Mouse (Mus musculus) liver, postnatal 0 days (tissue): ENCODE data around the gene Adgre4. TPM values are rescaled to one million over a fixed set of nuclear protein-coding genes. Genes with fewer than 3 reads are reported as not detected.

Experiments used
- ATAC-seq: fragments of 200-750 bp; cut with Nextera tagmentation; 2 replicates; pipeline ENCODE4 v1.8.0; 2017; ENCODE audit warnings: mild to moderate bottlenecking, moderate library complexity
- DNase-seq: peaks from one replicate; pipeline ENCODE4 v3.0.0-alpha.2; 2016
- H3K27ac ChIP-seq: fragments of 300-500 bp; sonication (generic); 2 replicates; pipeline ENCODE4 v1.5.1; 2014; ENCODE audit warnings: antibody characterized with exemption, moderate library complexity, mild to moderate bottlenecking, low read depth
- H3K27me3 ChIP-seq: fragments of 300-500 bp; sonication (generic); 2 replicates; pipeline ENCODE4 v1.6.1; 2014; ENCODE audit warnings: low read length, control low read depth, mixed read lengths; ENCODE audit not compliant: insufficient read depth
- H3K36me3 ChIP-seq: fragments of 300-500 bp; sonication (generic); replicated peaks from 2 replicates; pipeline ENCODE4 v1.6.1; 2014; ENCODE audit warnings: mild to moderate bottlenecking, control low read depth, low read length, moderate library complexity, mixed read lengths; ENCODE audit not compliant: insufficient read depth
- H3K4me1 ChIP-seq: fragments of 300-500 bp; sonication (generic); 2 replicates; pipeline ENCODE4 v1.6.1; 2014; ENCODE audit warnings: antibody characterized with exemption, mild to moderate bottlenecking, control low read depth; ENCODE audit not compliant: insufficient read depth
- H3K4me2 ChIP-seq: fragments of 300-500 bp; sonication (generic); 2 replicates; pipeline ENCODE4 v1.6.1; 2014; ENCODE audit warnings: low read depth, mild to moderate bottlenecking, low read length, moderate library complexity, mixed read lengths
- H3K4me3 ChIP-seq: fragments of 300-500 bp; sonication (generic); 2 replicates; pipeline ENCODE4 v1.5.1; 2014; ENCODE audit warnings: low read depth, low read length
- H3K9ac ChIP-seq: fragments of 300-500 bp; sonication (generic); replicated peaks from 2 replicates; pipeline ENCODE4 v1.6.1; 2014; ENCODE audit warnings: mild to moderate bottlenecking, moderate library complexity
- H3K9me3 ChIP-seq: fragments of 300-500 bp; sonication (generic); 2 replicates; pipeline ENCODE4 v1.6.1; 2016; ENCODE audit warnings: mild to moderate bottlenecking, control low read depth, low read length, mixed read lengths
- CTCF ChIP-seq: sonication (generic); IDR thresholded peaks from 2 replicates; pipeline ENCODE4 v1.5.1; 2016; ENCODE audit warnings: antibody characterized with exemption, low read depth
- EP300 ChIP-seq: IDR thresholded peaks from 2 replicates; pipeline ENCODE4 v1.6.1; 2016; ENCODE audit warnings: antibody characterized with exemption, low read depth, mild to moderate bottlenecking
- WGBS: fragments of 180-500 bp; shearing (Covaris S2); extraction: QIAGEN DNeasy Blood & Tissue Kit; methylation state at CpG from one replicate; pipeline ENCODE4 v1.1.7; 2014; ENCODE audit not compliant: insufficient replicate concordance; 5-methylcytosine and 5-hydroxymethylcytosine counted together
- polyA plus RNA-seq: library from polyadenylated mRNA; unstranded; fragments of >200 nt; fragmentation: Nextera tagmentation; extraction: Ambion mirVana; gene quantifications from 2 replicates; pipeline ENCODE4 v1.2.1, GENCODE M21; 2015

Adgre4 gene
- polyA plus RNA-seq, 1 experiment from 2014 or later, result 3.3 TPM

DNA sequence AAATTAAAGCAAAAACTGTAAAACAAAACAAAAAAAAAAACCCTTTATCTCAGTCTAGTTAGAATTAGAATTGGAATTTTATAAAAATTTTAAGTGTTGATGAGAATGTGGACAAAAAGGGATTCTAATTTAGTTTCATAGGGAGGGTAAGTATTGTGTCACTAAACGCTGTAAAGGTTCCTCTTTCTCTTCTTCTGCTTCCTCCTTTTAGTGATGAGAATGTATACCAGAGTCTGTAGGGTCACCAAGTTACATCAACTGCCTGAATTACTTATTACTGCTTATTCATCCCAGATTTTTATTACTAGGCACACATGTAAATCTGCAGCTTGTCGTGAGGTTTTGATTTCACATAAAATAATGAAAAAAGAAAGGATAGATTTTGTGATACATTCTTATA is 23.6 kb upstream of the Adgre4 start:
- WGBS, result 41% methylated on average over 2 of the region's 2 CpGs
- Histone ChIP-seq H3K27ac (no peak overlapping the region), H3K36me3 (no peaks in the 10 kb centered on the region), H3K9me3 (no peaks in the 10 kb centered on the region), H3K4me3 (no peak overlapping the region), H3K9ac (no peak overlapping the region), H3K4me1 (no peaks in the 10 kb centered on the region), H3K4me2 (no peak overlapping the region), H3K27me3 (no peaks in the 10 kb centered on the region)
- TF ChIP-seq EP300 (no peak), CTCF (no peak)
- DNase-seq (no peak), ATAC-seq (0 out of 2 replicates have a peak, but pooled peaks have one; percentile 43)

DNA sequence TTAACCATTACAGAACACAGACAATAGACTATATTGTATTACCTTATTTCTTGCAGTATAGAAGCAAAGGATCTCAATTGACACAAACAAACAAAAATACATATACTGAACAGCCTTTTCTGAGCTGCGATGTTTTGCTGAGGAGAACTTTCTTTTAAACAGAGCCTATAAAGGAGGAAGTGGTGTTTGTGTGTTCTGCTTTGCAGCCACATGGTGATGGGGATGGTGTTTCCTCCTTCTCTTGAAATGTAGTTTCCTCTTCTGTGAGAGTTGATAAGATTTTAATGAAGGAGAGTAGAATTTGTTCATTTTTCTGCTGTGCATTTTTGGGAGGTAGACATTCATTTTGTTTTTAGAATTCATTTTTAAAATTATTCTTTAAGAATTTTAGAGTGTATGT is 13.1 kb upstream of the Adgre4 start:
- H3K9ac ChIP-seq, result no peak overlapping the region
- H3K36me3 ChIP-seq, result no peaks in the 10 kb centered on the region
- no peak for ATAC-seq
- no peak overlapping the region for H3K4me3 ChIP-seq
- H3K27ac ChIP-seq, result no peak overlapping the region
- DNase-seq, result no peak
- H3K4me2 ChIP-seq, result no peak overlapping the region
- WGBS, result 15% methylated on average over 1 of the region's 1 CpGs
- no peaks in the 10 kb centered on the region for H3K4me1 ChIP-seq
- H3K9me3 ChIP-seq, result no peaks in the 10 kb centered on the region
- TF ChIP-seq EP300 (no peak), CTCF (no peak)
- H3K27me3 ChIP-seq, result no peaks in the 10 kb centered on the region

DNA sequence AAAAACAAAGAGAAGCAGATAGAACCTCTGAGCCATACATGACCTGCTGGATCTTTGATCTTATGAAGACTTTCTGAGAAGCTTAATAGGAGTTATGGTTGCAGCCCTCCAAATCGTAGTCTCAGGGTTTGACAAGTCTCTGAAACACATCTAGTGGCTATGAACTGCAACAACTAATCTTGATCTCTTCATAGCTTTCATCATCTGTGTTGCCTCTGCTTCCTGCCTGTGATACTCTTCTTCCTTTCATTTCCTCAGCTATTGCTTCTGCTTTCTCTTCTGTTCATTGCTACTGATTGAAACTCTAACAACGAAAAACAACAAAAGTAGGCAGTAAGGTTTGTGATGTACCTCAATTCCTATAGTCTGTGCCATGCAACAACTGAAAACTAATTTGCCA is 1.4 kb downstream of the Adgre4 start:
- Histone ChIP-seq H3K9me3 (no peaks in the 10 kb centered on the region), H3K4me1 (no peaks in the 10 kb centered on the region), H3K27me3 (no peaks in the 10 kb centered on the region), H3K4me2 (no peak overlapping the region), H3K4me3 (no peak overlapping the region), H3K36me3 (no peaks in the 10 kb centered on the region), H3K27ac (no peak overlapping the region), H3K9ac (no peak overlapping the region)
- ATAC-seq (no peak), DNase-seq (no peak)
- TF ChIP-seq CTCF (no peak), EP300 (no peak)
- 33% methylated on average over 2 of the region's 2 CpGs for WGBS

DNA sequence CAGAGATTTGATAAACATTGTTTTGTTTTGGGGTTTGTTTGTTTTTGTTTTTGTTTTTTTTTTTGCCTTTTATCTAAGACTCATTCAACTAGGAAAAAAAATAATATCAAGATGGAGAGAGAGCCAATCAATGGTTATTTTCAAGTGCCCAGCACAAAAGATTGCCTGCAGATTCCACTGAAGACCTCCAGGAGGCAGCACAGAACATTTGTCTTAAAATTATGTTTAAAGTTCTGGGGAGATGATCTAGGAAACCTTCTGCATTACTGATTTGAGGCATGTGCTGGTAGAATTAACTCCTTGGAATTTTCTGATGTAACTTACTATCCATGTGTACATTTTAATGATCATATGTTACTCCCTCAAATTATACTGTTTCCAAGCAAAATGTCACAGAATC is 63.9 kb downstream of the Adgre4 start:
- Histone ChIP-seq H3K36me3 (no peaks in the 10 kb centered on the region), H3K4me2 (no peak overlapping the region), H3K9ac (no peak overlapping the region), H3K27ac (no peak overlapping the region), H3K27me3 (no peaks in the 10 kb centered on the region), H3K4me3 (no peak overlapping the region), H3K9me3 (no peaks in the 10 kb centered on the region), H3K4me1 (no peaks in the 10 kb centered on the region)
- no peak for DNase-seq
- no peak for ATAC-seq
- peak; percentile 37 for TF ChIP-seq CTCF
- no peak for TF ChIP-seq EP300

DNA sequence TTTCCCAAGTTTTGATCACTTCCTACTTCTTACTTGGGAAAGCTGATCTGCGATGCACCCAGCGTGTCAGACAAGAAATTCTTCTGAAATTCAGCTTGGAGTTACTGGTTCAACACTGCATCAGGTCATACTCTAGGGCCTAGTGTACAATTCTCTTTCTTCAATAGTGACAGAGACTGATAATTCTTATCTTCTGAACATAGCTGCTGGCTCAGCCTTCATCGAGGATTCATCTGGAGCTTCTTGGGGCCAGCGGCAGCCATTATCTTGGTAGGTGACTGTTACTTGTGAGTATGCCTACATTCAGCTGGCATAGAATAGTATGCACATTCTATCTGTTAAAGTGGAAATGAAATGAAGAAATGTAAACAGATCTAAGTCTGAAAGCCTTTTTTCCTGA is 67.1 kb downstream of the Adgre4 start:
- WGBS, result 74% methylated on average over 4 of the region's 4 CpGs
- DNase-seq (no peak), ATAC-seq (no peak)
- H3K27me3 ChIP-seq, result no peaks in the 10 kb centered on the region
- H3K9me3 ChIP-seq, result no peaks in the 10 kb centered on the region
- no peak for TF ChIP-seq CTCF
- no peak for TF ChIP-seq EP300
- no peak overlapping the region for H3K27ac ChIP-seq
- H3K9ac ChIP-seq, result no peak overlapping the region
- H3K4me1 ChIP-seq, result no peaks in the 10 kb centered on the region
- H3K4me2 ChIP-seq, result no peak overlapping the region
- H3K4me3 ChIP-seq, result no peak overlapping the region
- no peaks in the 10 kb centered on the region for H3K36me3 ChIP-seq

DNA sequence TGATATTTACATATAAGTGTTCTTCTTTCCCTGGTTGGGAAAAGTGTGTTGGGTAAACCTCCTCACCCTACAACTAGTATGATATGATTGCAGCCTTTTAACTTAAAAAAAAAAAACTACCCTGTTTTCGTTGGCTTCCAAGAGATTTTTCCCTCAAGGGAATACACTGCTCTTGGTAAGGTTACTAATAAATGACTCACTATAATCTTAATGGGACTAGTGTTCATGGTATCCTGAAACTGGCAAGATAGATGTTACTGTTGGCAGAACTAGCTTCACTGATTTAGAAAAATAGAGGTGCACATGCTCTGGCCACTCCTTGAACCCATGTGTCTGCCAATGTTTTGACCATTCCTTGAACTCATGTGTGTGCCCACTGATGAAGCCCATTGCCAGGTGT is 71.8 kb downstream of the Adgre4 start:
- no peaks in the 10 kb centered on the region for H3K4me1 ChIP-seq
- no peak for DNase-seq

DNA sequence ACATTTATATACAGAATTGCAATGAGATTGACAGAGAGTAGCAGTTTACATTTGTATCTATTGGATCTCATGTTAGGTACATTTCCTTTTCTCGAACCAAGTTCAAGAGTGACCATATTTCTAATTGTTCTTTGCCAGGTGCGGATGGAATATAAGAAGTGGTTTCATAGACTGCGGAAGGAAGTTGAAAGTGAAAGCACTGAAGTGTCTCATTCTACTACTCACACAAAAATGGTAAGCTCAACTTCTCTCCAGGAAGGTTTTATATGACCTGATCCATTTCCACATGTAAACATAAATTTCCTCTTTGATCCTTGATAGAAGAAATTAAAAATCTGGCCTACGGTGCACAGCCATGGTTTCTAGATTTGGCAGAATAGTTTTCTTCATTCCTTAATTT is 93.3 kb downstream of the Adgre4 start:
- H3K4me1 ChIP-seq, result no peaks in the 10 kb centered on the region
- no peak overlapping the region for H3K27ac ChIP-seq
- no peak for TF ChIP-seq EP300
- no peak for TF ChIP-seq CTCF
- no peak for DNase-seq
- H3K27me3 ChIP-seq, result no peaks in the 10 kb centered on the region
- no peak overlapping the region for H3K4me2 ChIP-seq
- no peak overlapping the region for H3K9ac ChIP-seq
- no peak overlapping the region for H3K4me3 ChIP-seq
- no peak for ATAC-seq
- no peaks in the 10 kb centered on the region for H3K9me3 ChIP-seq
- no peaks in the 10 kb centered on the region for H3K36me3 ChIP-seq
- WGBS, result 82% methylated on average over 4 of the region's 4 CpGs

More for the DNA sequence above, 71.8 kb downstream of the Adgre4 start:
- Histone ChIP-seq H3K4me3 (no peak overlapping the region), H3K27ac (no peak overlapping the region), H3K27me3 (no peaks in the 10 kb centered on the region), H3K9ac (no peak overlapping the region), H3K9me3 (no peaks in the 10 kb centered on the region), H3K36me3 (no peaks in the 10 kb centered on the region), H3K4me2 (no peak overlapping the region)
- TF ChIP-seq EP300 (no peak), CTCF (no peak)
- no peak for ATAC-seq
- WGBS, result 44% methylated on average over 1 of the region's 1 CpGs
